Mouse (Mus musculus) megakaryocyte, embryonic 14.5 days (primary cell): Measurements from ENCODE around the gene Six1.

Experiments
- FLI1 ChIP-seq: IDR thresholded peaks from 2 replicates; pipeline ENCODE4 v1.6.1; 2012; ENCODE audit warnings: low read length, inconsistent platforms, mixed read lengths
- GATA1 ChIP-seq: IDR thresholded peaks from 3 replicates; pipeline ENCODE4 v1.6.1; 2012; ENCODE audit warnings: mixed read lengths, low read length, inconsistent platforms, borderline replicate concordance

- TF ChIP-seq GATA1, result no peak
- no peak for TF ChIP-seq FLI1
Observed at GRCm38 (mm10) chr12:73052651-73053591, 766 bp downstream of the Six1 start.
